Mouse (Mus musculus) mouse embryonic stem cell (cell line): Measurements from ENCODE around the gene Ylpm1.

ENCODE experiments used
- in situ Hi-C, 2 experiments: fragments of 300-500 bp; cut with MboI; formaldehyde crosslinking; loops; 1 replicate in 1 of 2; 3 replicates in 1 of 2; pipeline ENCODE4 v1.14.3; 2019 to 2020; ENCODE audit warnings: low sequenced_read_pairs in 2 of 2, low pct_unique_long_range_greater_than_20kb in 1 of 2, mixed read lengths in 1 of 2; ENCODE audit not compliant: unreplicated experiment in 1 of 2

The Ylpm1 gene

GRCm38 (mm10) chr12:84999053-84999452 lies 2.9 kb downstream of the Ylpm1 start:
- in situ Hi-C loops = no loop called here

- in situ Hi-C loops = no loop called here
Observed at GRCm38 (mm10) chr12:85006206-85006605, 10.1 kb downstream of the Ylpm1 start.

- in situ Hi-C loops = no loop called here
Observed at GRCm38 (mm10) chr12:85007021-85007420, 10.9 kb downstream of the Ylpm1 start.

DNA sequence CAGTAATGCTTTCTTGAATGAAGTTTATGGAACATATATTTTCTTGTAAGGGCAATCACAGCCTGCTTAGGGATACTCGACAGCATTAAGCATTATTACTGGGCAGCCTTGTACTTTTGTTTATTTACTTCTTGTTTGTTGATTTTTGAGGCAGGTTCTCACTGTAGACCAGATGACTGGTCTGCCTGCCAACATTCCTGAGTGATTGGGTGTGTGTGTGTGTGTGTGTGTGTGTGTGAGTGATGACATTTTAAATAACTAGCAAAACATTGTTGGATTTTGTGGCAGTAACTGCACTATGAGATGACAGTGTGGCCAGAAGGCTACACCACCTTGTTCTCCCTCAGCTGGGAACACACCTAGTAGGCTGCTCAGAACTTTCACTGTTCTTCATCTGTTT lies 13.7 kb downstream of the Ylpm1 start:
- in situ Hi-C loops = no loop called here

- in situ Hi-C loops = no loop called here
Observed at GRCm38 (mm10) chr12:85010541-85010940, 14.4 kb downstream of the Ylpm1 start.

GRCm38 (mm10) chr12:85012185-85012584 lies 16.1 kb downstream of the Ylpm1 start:
- in situ Hi-C loops = no loop called here

DNA sequence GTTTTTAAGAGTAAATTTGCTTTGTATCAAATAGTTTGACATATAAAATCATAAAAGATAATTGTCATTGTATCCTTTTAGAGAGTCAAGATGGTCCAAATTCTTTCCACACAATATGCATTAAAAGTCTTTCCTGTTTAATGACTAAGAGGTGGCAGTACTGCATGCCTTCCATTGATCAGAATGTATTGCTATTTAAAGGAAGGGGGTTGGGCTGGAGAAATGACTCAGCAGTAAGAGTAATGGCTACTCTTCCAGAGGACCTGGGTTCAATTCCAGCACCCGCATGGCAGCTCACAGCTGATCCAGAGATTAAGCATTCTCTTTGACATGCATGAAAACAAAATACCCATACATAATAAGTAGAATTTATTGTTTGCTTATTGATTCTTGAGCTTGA lies 25.9 kb downstream of the Ylpm1 start:
- in situ Hi-C loops = no loop called here

GRCm38 (mm10) chr12:85032710-85033109 lies 36.6 kb downstream of the Ylpm1 start:
- in situ Hi-C loops = no loop called here

- in situ Hi-C loops = no loop called here
Observed at GRCm38 (mm10) chr12:85051218-85051617, 55.1 kb downstream of the Ylpm1 start.

GRCm38 (mm10) chr12:85071043-85071442 lies 74.9 kb downstream of the Ylpm1 start:
- in situ Hi-C loops = no loop called here

GRCm38 (mm10) chr12:85077100-85077499 lies 81.0 kb downstream of the Ylpm1 start:
- in situ Hi-C loops = no loop called here

DNA sequence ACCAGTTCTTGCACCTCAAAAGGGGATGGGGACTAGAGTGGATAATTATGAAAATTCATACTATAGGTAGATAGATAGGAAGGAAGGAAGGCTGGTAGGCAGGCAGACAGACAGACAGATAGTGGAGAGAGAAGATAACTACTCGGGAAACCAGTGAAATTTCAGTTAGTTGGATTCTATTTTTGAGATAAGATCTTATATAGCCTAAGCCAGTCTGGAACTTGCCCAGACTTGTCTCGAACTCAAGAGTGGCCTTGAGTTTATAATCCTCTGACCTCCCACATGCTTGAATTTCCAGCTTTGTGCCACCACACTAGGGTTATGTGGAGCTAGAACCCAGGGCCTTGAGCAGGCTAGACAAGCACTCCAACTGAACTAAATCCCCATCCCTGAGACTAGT lies 88.1 kb downstream of the Ylpm1 start:
- in situ Hi-C loops = no loop called here

DNA sequence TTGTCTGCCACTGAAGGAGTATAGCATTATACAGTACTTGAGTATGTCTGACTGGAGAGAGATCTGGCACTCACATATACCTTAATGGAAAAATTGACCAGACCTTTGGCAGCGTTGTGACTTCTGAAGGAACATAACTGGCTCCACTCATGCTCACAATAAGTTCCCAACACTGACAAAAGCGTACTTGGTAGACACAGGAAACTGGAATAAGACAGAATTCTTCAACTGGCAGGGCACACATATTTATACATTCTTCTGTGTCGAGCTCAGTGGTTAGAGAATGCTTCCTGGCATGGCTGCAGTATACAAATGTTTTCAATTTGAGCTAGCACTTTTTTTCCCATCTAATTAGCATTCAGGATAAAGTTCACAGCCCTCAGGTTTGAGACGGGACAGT lies 88.8 kb downstream of the Ylpm1 start:
- in situ Hi-C loops = no loop called here

- in situ Hi-C loops = no loop called here
Observed at GRCm38 (mm10) chr12:85087845-85088244, 91.7 kb downstream of the Ylpm1 start.

DNA sequence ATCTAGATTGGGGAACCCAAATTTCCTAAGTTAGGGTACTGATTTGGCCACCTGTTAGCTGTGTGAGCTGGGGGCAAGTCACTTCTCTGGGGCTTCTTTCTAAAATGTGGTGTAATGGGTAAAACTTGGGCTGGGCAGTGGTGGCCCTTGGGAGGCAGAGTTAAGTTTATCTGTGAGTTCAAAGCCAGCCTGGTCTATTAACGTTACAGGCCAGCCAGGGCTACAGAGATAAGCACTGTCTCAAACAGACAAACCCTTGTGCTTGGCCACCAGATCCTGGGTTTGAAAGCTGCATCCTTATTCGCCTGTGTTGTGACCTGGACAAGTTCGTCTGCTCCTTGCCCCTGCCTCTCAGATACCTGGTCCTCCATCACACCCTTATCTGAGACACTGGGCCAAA lies 95.1 kb downstream of the Ylpm1 start:
- in situ Hi-C loops = no loop called here

DNA sequence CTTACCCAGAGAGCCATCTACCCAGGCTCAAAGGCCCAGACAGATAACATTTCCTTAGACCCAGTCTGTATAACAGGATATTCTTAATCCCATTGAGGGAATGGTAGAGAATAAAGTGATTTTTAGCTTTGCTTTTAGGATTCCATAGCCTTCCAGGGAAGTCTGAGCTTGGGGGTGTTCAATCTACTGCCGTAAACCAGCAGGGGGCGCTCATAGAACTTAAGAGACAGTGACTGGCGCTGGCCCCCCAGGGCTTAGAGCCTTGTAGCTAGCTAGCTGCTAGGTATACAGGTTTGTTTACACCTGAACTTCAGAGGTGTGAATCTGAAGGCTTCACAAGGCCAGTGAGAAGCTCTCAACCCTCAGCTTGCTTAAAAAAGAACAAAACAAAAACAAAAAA lies 96.1 kb downstream of the Ylpm1 start:
- in situ Hi-C loops = no loop called here

- in situ Hi-C loops = no loop called here
Observed at GRCm38 (mm10) chr12:85094010-85094409, 97.9 kb downstream of the Ylpm1 start.

- in situ Hi-C loops = no loop called here
Observed at GRCm38 (mm10) chr12:85094706-85095105, 98.6 kb downstream of the Ylpm1 start.

DNA sequence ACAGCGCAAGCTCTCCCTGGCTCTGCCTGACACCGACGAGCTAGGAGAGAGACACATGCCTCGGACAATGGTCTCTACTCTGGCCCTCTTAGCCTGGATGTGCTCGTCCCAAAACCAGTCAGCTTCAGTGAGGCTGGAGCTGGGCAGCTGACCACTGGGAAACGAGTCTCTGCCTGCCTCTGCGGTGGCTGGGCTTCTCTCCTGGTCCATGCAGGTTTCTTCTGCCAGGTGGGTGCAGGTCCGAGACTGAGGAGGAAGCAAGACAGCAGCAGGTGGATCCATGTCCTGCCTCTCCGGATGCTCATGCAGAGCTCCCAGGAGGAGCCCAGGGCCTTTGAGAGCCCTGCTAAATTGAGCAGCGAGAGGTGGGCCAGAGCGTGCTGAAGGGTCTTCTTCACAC lies 99.0 kb downstream of the Ylpm1 start:
- in situ Hi-C loops = no loop called here

GRCm38 (mm10) chr12:85095859-85096258 lies 99.7 kb downstream of the Ylpm1 start:
- in situ Hi-C loops = no loop called here

- in situ Hi-C loops = no loop called here
Observed at GRCm38 (mm10) chr12:85101001-85101400, 104.9 kb downstream of the Ylpm1 start.
